Mouse (Mus musculus) left cerebral cortex, adult 9 months (tissue): Measurements from ENCODE around the gene Fcgr3.

Source experiments
- DNase-seq, 2 experiments: peaks; one replicate each; pipeline ENCODE4 v3.0.0; 2022; ENCODE audit warnings: low spot score in 2 of 2

Gene Fcgr3

GRCm38 (mm10) chr1:171050774-171051173 is 14.0 kb downstream of the Fcgr3 start:
- DNase-seq: no peak

- no peak for DNase-seq
Observed at GRCm38 (mm10) chr1:171049263-171049662, 15.5 kb downstream of the Fcgr3 start.

DNA sequence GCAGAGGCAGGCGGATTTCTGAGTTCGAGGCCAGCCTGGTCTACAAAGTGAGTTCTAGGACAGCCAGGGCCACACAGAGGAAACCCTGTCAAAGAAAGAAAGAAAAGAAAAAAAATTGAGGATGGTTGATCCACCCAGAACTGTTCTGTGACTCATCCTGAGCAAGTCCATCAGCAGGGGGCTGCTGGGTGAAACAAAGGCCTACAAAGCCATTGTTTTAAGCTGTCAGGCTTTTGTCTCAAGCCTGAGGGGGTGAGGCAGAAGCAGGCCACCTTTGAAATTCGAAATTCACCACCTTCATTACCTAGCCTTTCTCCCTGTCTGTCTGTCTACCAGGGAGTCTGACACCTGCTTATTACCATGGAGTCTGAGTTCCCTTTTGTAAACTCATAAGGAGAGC is 18.2 kb downstream of the Fcgr3 start:
- DNase-seq: no peak

- no peak for DNase-seq
Observed at GRCm38 (mm10) chr1:171045079-171045465, 19.7 kb downstream of the Fcgr3 start.

GRCm38 (mm10) chr1:171044365-171045078 is 20.2 kb downstream of the Fcgr3 start:
- DNase-seq: peak; percentile 61 to 91

DNA sequence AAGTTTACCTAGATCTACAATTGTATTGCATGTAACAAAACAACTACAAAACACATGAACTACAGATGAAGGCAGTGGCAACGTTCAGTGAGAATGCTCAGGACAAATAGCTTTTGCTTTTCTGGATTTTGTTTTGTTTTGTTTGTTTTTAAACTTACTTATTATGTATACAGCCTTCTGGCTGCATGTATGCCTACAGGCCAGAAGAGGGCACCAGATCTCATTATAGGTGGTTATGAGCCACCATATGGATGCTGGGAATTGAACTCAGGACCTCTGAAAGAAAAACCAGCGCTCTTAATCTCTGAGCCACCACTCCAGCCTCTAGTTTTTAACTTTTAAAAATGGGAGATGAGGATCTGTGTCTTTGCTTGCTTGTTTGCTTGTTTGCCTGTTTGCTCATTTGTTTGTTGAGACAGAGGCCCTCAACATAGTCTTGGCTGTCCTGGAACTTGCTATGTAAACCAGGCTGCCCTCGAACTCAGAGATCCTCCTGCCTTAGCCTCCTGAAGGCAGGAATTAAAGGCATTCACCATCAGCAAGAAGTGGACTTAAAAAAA is 21.1 kb downstream of the Fcgr3 start:
- no peak for DNase-seq

GRCm38 (mm10) chr1:171039880-171040279 is 24.9 kb downstream of the Fcgr3 start:
- DNase-seq: no peak

- DNase-seq: no peak
Observed at GRCm38 (mm10) chr1:171039135-171039534, 25.6 kb downstream of the Fcgr3 start.

DNA sequence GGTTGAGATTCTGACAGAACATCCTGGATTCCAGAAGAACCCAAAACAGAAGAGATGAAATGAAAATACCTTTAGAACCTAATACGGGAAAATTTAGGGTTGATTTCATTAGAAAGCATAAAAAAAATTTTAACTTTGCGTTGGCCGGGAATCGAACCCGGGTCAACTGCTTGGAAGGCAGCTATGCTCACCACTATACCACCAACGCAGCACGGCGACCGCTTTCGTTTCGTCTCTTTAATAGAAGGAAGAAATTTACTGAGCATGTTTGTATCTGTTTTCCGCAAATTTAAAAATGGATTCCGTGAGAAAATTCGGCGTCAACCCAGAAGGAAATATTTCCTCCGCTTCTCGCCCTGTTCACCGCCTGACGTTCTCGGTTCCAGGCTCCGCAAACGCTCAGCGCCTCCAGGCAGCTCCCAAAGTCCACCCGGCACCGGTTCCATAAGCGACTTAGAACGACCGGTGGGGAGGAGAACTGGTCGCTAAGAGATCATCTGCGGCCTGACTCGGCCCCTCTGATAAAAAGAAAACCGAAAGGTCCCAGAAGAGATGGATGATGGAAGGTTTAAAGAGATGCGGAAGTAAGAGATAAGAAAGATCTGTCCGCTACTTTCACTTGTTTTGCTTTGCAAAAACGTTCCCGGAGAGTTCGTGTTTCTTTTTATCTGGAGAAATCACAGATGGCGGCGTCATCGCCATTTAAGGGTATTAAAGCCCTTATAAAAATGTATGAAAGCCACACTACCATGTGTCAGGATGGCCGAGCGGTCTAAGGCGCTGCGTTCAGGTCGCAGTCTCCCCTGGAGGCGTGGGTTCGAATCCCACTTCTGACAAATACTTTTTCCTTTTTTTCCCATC is 26.6 kb downstream of the Fcgr3 start:
- peak; percentile 55 to 92 for DNase-seq

- DNase-seq: peak in 1 of 2 experiments; percentile 85
Observed at GRCm38 (mm10) chr1:171036550-171037324, 28.0 kb downstream of the Fcgr3 start.

DNA sequence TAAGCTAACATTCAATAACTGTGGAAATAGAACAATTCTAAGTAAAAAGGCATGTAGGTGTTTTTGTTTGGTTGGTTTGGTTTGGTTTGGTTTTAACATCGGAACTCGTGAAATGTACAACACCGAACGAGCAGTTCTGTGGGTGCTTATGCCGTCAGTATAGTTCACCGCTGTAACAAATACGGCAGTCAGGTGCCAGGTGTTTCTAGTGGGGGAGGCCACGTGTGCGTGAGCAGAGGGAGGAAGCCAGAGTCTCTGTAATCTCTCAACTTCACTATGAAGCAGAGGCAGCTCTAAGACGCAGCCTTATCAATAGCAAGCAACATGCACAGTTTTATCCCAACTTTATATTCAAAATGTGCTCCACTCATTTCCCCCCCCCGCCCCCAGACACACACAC is 29.1 kb downstream of the Fcgr3 start:
- DNase-seq: no peak

DNA sequence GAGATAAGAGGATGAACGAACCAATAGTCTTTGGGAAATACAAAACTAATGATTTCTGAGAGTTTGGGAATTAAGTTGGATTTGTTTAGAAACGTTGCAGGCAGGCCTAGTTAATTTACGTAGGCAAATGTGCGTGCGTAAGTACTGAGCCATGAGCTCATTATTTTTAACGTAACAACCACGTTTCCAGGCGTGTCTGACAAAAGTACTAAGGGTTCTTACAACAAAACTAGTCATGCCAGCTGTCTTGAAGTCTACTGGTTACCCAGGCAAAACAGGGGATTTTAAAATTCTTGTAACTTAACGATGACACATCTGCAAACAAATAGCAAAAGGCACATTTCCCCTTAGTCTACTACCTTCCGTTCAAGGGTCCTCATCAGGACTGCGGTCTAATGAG is 30.5 kb downstream of the Fcgr3 start:
- DNase-seq: peak in 1 of 2 experiments; percentile 28

GRCm38 (mm10) chr1:171033756-171034155 is 31.0 kb downstream of the Fcgr3 start:
- DNase-seq: peak in 1 of 2 experiments; percentile 92

GRCm38 (mm10) chr1:171033196-171033595 is 31.5 kb downstream of the Fcgr3 start:
- peak in 1 of 2 experiments; percentile 31 for DNase-seq

DNA sequence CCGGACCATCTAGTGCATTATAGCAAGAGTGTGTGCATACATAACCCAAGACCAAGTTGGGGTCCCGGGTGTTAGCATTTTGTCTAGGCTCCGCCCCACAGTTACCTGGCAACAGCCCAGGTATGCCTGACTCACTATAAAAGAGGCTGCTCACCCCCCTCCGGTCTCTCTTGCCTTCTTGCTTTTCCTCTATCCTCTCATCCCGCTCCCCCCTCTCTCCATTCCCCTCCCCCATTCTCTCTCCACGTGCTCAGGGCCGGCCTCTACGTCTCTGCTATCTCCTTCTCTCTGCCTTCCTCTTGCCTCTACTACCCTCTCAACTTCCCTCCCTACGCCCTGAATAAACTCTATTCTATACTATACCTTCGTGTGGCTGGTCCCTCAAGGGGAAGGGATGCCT is 32.0 kb downstream of the Fcgr3 start:
- no peak for DNase-seq

DNA sequence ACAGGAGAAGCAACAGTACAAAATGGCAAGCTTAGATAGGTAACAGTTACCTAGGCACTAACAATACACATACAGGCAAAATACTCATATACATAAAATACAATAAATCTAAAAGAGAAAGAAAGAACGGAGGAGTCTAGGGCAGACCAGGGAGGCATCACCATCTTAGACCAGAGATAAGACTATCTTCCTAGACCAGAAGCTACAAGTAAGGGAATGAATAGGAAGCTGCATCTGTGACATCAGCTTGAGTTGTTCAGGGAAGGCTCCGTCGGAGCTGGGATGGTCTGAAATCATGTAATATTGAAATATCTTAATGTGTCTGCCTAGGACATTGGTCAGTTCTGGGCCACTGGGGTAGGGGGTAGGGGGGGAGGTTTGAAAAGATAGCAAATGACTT is 33.0 kb downstream of the Fcgr3 start:
- no peak for DNase-seq

DNA sequence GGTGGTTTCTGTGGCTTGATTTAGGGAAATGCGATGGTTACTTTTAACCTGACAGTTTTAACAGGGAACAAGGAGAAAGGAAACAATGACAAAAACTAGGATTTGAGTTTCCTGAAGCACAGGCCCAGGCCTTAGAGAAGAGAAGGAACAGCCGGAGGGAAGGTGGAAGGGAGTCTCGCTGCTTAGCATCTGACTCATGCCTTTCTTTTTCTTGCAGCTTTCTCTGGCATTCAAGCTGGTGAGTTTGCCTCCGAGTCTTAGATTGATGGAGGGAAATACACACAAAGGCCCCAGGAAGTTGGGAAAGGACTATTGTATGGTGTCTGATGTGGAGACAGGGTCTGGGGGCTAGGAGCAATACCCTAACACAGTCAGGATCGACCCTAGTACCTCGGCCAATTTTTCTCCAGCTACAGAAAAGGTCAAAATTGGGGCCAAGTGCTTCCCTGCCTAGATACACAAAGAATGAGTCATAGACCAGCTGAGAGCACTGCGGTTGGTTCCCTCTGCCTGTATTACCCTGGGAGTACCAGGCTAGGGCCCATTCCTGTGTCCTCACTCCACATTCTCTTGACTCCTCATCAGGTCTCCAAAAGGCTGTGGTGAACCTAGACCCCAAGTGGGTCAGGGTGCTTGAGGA is 45.3 kb downstream of the Fcgr3 start:
- peak in 1 of 2 experiments; percentile 28 for DNase-seq

DNA sequence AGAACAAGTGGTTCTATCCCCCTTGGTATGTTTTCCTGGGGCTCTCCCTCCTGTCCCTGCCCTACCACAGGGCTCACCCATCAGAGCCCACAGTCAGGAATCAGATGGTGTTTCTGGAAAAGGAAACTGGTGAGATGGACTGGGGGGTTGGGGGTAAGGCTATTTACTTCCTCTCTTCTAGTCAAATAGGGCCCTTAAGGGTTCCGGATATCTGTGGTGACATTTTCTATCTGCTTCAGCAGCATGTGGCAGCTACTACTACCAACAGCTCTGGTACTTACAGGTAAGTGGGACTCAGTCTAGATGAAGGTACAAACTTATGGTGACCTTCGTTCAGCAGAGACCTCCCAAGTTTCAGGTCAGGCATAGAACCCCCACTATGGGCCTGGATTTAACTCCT is 46.0 kb downstream of the Fcgr3 start, which contains the start of gene Fcgr4:
Gene Fcgr4 (plus strand): TSS at position 184 of the 400 bp plus-strand sequence.
- DNase-seq: no peak

- DNase-seq: no peak
Observed at GRCm38 (mm10) chr1:171017468-171018158, 47.1 kb downstream of the Fcgr3 start.

GRCm38 (mm10) chr1:171016676-171017356 is 47.9 kb downstream of the Fcgr3 start:
- no peak for DNase-seq
